Mouse (Mus musculus) heart, embryonic 12.5 days (tissue): ENCODE measurements around the gene Alpi. TPM values are rescaled to one million over a fixed set of nuclear protein-coding genes. Genes with fewer than 3 reads are reported as not detected.
A peak's percentile ranks its signal among the peaks of the same experiment; 100 is the strongest.

Experiments used
- ATAC-seq: fragments of 200-750 bp; cut with Nextera tagmentation; 2 replicates; pipeline ENCODE4 v1.8.0; 2017; ENCODE audit warnings: moderate TSS enrichment, moderate library complexity; ENCODE audit not compliant: insufficient number of reproducible peaks, low FRiP score
- H3K27ac ChIP-seq: fragments of 300-500 bp; sonication (generic); 2 replicates; pipeline ENCODE4 v1.5.1; 2016; ENCODE audit warnings: mild to moderate bottlenecking, moderate library complexity; ENCODE audit not compliant: poor library complexity, severe bottlenecking
- H3K27me3 ChIP-seq: fragments of 300-500 bp; sonication (generic); replicated peaks from 2 replicates; pipeline ENCODE4 v1.6.1; 2016; ENCODE audit warnings: mild to moderate bottlenecking, moderate library complexity
- H3K36me3 ChIP-seq: fragments of 300-500 bp; sonication (generic); 2 replicates; pipeline ENCODE4 v1.6.1; 2016; ENCODE audit warnings: mild to moderate bottlenecking, moderate library complexity
- H3K4me1 ChIP-seq: fragments of 300-500 bp; sonication (generic); replicated peaks from 2 replicates; pipeline ENCODE4 v1.6.1; 2016; ENCODE audit warnings: mild to moderate bottlenecking
- H3K4me2 ChIP-seq: fragments of 300-500 bp; sonication (generic); 2 replicates; pipeline ENCODE4 v1.6.1; 2016; ENCODE audit warnings: mild to moderate bottlenecking, moderate library complexity
- H3K4me3 ChIP-seq: fragments of 300-500 bp; sonication (generic); 2 replicates; pipeline ENCODE4 v1.5.1; 2016; ENCODE audit warnings: mild to moderate bottlenecking
- H3K9ac ChIP-seq: fragments of 300-500 bp; sonication (generic); 2 replicates; pipeline ENCODE4 v1.6.1; 2016; ENCODE audit warnings: mild to moderate bottlenecking, moderate library complexity
- H3K9me3 ChIP-seq: fragments of 300-500 bp; sonication (generic); replicated peaks from 2 replicates; pipeline ENCODE4 v1.6.1; 2016; ENCODE audit warnings: mild to moderate bottlenecking, moderate library complexity
- WGBS: fragments of 180-500 bp; shearing (Covaris S2); methylation state at CpG from one replicate; pipeline ENCODE4 v1.1.7; 2016; 5-methylcytosine and 5-hydroxymethylcytosine counted together
- polyA plus RNA-seq: library from polyadenylated mRNA; unstranded; fragments of >200 nt; fragmentation: Nextera tagmentation; extraction: Ambion mirVana; gene quantifications from 2 replicates; pipeline ENCODE4 v1.2.1, GENCODE M21; 2016

The Alpi gene
- polyA plus RNA-seq, 1 experiment from 2014 or later: not detected

- ATAC-seq: no peak
- Histone ChIP-seq H3K27me3 (no peaks in the 10 kb centered on the region), H3K4me1 (no peaks in the 10 kb centered on the region), H3K4me2 (no peak overlapping the region), H3K36me3 (no peaks in the 10 kb centered on the region), H3K9ac (no peak overlapping the region), H3K9me3 (no peaks in the 10 kb centered on the region), H3K27ac (no peak overlapping the region), H3K4me3 (no peak overlapping the region)
- 73% methylated on average over 8 of the region's 8 CpGs for WGBS
Measured at GRCm38 (mm10) chr1:87106536-87106935, 5.1 kb upstream of the Alpi start.

GRCm38 (mm10) chr1:87103936-87104335 is 2.5 kb upstream of the Alpi start:
- no peak for ATAC-seq
- H3K27me3 ChIP-seq: peaks cover 13% of the 10 kb centered on the region
- no peaks in the 10 kb centered on the region for H3K9me3 ChIP-seq
- no peaks in the 10 kb centered on the region for H3K4me1 ChIP-seq
- no peak overlapping the region for H3K9ac ChIP-seq
- no peaks in the 10 kb centered on the region for H3K36me3 ChIP-seq
- H3K4me2 ChIP-seq: no peak overlapping the region
- 84% methylated on average over 1 of the region's 1 CpGs for WGBS
- H3K4me3 ChIP-seq: no peak overlapping the region
- H3K27ac ChIP-seq: no peak overlapping the region

- 76% methylated on average over 3 of the region's 3 CpGs for WGBS
- no peaks in the 10 kb centered on the region for H3K9me3 ChIP-seq
Measured at GRCm38 (mm10) chr1:87102114-87102513, 708 bp upstream of the Alpi start.

GRCm38 (mm10) chr1:87098358-87098975 is 2.9 kb downstream of the Alpi start:
- peaks cover 26% of the 10 kb centered on the region for H3K27me3 ChIP-seq
- H3K4me2 ChIP-seq: peak overlapping the region; percentile 50
- 17% methylated on average over 30 of the region's 30 CpGs for WGBS
- no peak overlapping the region for H3K9ac ChIP-seq
- no peaks in the 10 kb centered on the region for H3K9me3 ChIP-seq
- H3K4me1 ChIP-seq: no peaks in the 10 kb centered on the region
- no peak overlapping the region for H3K27ac ChIP-seq
- H3K4me3 ChIP-seq: no peak overlapping the region
- ATAC-seq: peak; percentile 64; the same call in 1 of the 2 replicates
- no peaks in the 10 kb centered on the region for H3K36me3 ChIP-seq

More at GRCm38 (mm10) chr1:87102114-87102513, 708 bp upstream of the Alpi start:
- H3K27me3 ChIP-seq: peaks cover 22% of the 10 kb centered on the region
- ATAC-seq: no peak
- H3K4me2 ChIP-seq: no peak overlapping the region
- no peak overlapping the region for H3K4me3 ChIP-seq
- H3K9ac ChIP-seq: no peak overlapping the region
- H3K36me3 ChIP-seq: no peaks in the 10 kb centered on the region
- no peaks in the 10 kb centered on the region for H3K4me1 ChIP-seq
- no peak overlapping the region for H3K27ac ChIP-seq

- Histone ChIP-seq H3K4me2 (no peak overlapping the region), H3K36me3 (no peaks in the 10 kb centered on the region), H3K9me3 (no peaks in the 10 kb centered on the region), H3K27ac (no peak overlapping the region), H3K4me3 (no peak overlapping the region), H3K4me1 (no peaks in the 10 kb centered on the region), H3K9ac (no peak overlapping the region), H3K27me3 (peaks cover 26% of the 10 kb centered on the region)
- ATAC-seq: no peak
- WGBS: 79% methylated on average over 8 of the region's 8 CpGs
Measured at GRCm38 (mm10) chr1:87095642-87096041, 5.8 kb downstream of the Alpi start.

GRCm38 (mm10) chr1:87089828-87090227 is 11.6 kb downstream of the Alpi start, which contains the start of gene Alppl2:
Alppl2 (minus strand) TSS chr1:87089928.
- no peak for ATAC-seq
- WGBS: 71% methylated on average over 4 of the region's 4 CpGs
- Histone ChIP-seq H3K9me3 (no peaks in the 10 kb centered on the region), H3K4me3 (no peak within 1 kb of the TSS), H3K27me3 (0 out of 2 replicates have a peak, but pooled peaks cover 7% of the 10 kb centered on the region), H3K9ac (no peak within 1 kb of the TSS), H3K4me2 (no peak within 1 kb of the TSS), H3K4me1 (no peaks in the 10 kb centered on the region), H3K27ac (no peak within 1 kb of the TSS), H3K36me3 (no peaks in the 10 kb centered on the region)

- Histone ChIP-seq H3K9me3 (no peaks in the 10 kb centered on the region), H3K27me3 (0 out of 2 replicates have a peak, but pooled peaks cover 7% of the 10 kb centered on the region), H3K4me2 (no peak overlapping the region), H3K9ac (no peak overlapping the region), H3K36me3 (no peaks in the 10 kb centered on the region), H3K27ac (no peak overlapping the region), H3K4me3 (no peak overlapping the region), H3K4me1 (no peaks in the 10 kb centered on the region)
- WGBS: 87% methylated on average over 11 of the region's 11 CpGs
- no peak for ATAC-seq
Measured at GRCm38 (mm10) chr1:87089251-87089650, 12.2 kb downstream of the Alpi start.

- H3K4me1 ChIP-seq: no peaks in the 10 kb centered on the region
- H3K9me3 ChIP-seq: no peaks in the 10 kb centered on the region
- no peak overlapping the region for H3K4me2 ChIP-seq
- H3K36me3 ChIP-seq: no peaks in the 10 kb centered on the region
- 0 out of 2 replicates have a peak, but pooled peaks have one; percentile 29 for ATAC-seq
- no peak overlapping the region for H3K4me3 ChIP-seq
- 69% methylated on average over 17 of the region's 17 CpGs for WGBS
- no peak overlapping the region for H3K27ac ChIP-seq
- 0 out of 2 replicates have a peak, but pooled peaks cover 7% of the 10 kb centered on the region for H3K27me3 ChIP-seq
- no peak overlapping the region for H3K9ac ChIP-seq
Measured at GRCm38 (mm10) chr1:87086964-87087363, 14.4 kb downstream of the Alpi start.

GRCm38 (mm10) chr1:87086196-87086595 is 15.2 kb downstream of the Alpi start:
- H3K27ac ChIP-seq: no peak overlapping the region
- H3K9ac ChIP-seq: no peak overlapping the region
- H3K4me2 ChIP-seq: no peak overlapping the region
- 73% methylated on average over 4 of the region's 4 CpGs for WGBS
- no peaks in the 10 kb centered on the region for H3K36me3 ChIP-seq
- H3K4me1 ChIP-seq: no peaks in the 10 kb centered on the region
- H3K27me3 ChIP-seq: 0 out of 2 replicates have a peak, but pooled peaks cover 7% of the 10 kb centered on the region
- ATAC-seq: no peak
- no peak overlapping the region for H3K4me3 ChIP-seq
- H3K9me3 ChIP-seq: no peaks in the 10 kb centered on the region

GRCm38 (mm10) chr1:87073776-87074175 is 27.6 kb downstream of the Alpi start:
- WGBS: 74% methylated on average over 8 of the region's 8 CpGs
- H3K4me2 ChIP-seq: no peak overlapping the region
- ATAC-seq: no peak
- no peaks in the 10 kb centered on the region for H3K4me1 ChIP-seq
- H3K27me3 ChIP-seq: 0 out of 2 replicates have a peak, but pooled peaks cover 2% of the 10 kb centered on the region
- H3K27ac ChIP-seq: no peak overlapping the region
- H3K9me3 ChIP-seq: no peaks in the 10 kb centered on the region
- no peak overlapping the region for H3K9ac ChIP-seq
- no peaks in the 10 kb centered on the region for H3K36me3 ChIP-seq
- H3K4me3 ChIP-seq: no peak overlapping the region

- ATAC-seq: no peak
- no peaks in the 10 kb centered on the region for H3K36me3 ChIP-seq
- H3K4me1 ChIP-seq: 0 out of 2 replicates have a peak, but pooled peaks cover 4% of the 10 kb centered on the region
- H3K27me3 ChIP-seq: 0 out of 2 replicates have a peak, but pooled peaks cover 2% of the 10 kb centered on the region
- H3K9me3 ChIP-seq: no peaks in the 10 kb centered on the region
- no peak overlapping the region for H3K27ac ChIP-seq
- H3K4me3 ChIP-seq: no peak overlapping the region
- no peak overlapping the region for H3K9ac ChIP-seq
- 52% methylated on average over 16 of the region's 16 CpGs for WGBS
- no peak overlapping the region for H3K4me2 ChIP-seq
Measured at GRCm38 (mm10) chr1:87070720-87071119, 30.7 kb downstream of the Alpi start.

- Histone ChIP-seq H3K4me1 (no peaks in the 10 kb centered on the region), H3K4me3 (no peak overlapping the region), H3K27ac (no peak overlapping the region), H3K27me3 (no peaks in the 10 kb centered on the region), H3K4me2 (no peak overlapping the region), H3K9me3 (0 out of 2 replicates have a peak, but pooled peaks cover 7% of the 10 kb centered on the region), H3K9ac (no peak overlapping the region), H3K36me3 (no peaks in the 10 kb centered on the region)
- no peak for ATAC-seq
Measured at GRCm38 (mm10) chr1:87060913-87061312, 40.5 kb downstream of the Alpi start.
